Mouse (Mus musculus) heart, postnatal 10 days (tissue): Measurements from ENCODE around the gene Ntm. TPM values are rescaled to one million over a fixed set of nuclear protein-coding genes. Genes with fewer than 3 reads are reported as not detected.

ENCODE experiments used
- DNase-seq, 2 experiments: peaks; one replicate each; pipeline ENCODE4 v3.0.0; 2021
- intact Hi-C: fragments of 180-260 bp; cut with DNase I; formaldehyde crosslinking; loops from one replicate; pipeline ENCODE4 v1.15.1; 2025
- total RNA-seq, 2 experiments: library from RNA; stranded (reverse); gene quantifications; 2 replicates each; pipeline ENCODE4 v1.2.3; 2021

Ntm gene
- total RNA-seq, 2 experiments from 2014 or later = 6.9 to 7.4 TPM

- no peak for DNase-seq
- intact Hi-C loops = loop anchor here (10.0 kb wide), 1 partner anchor 943 kb away; no protein-coding TSS in a partner anchor
These were observed 754.8 kb downstream of the Ntm start for GRCm38 (mm10) chr9:29208142-29208541.

DNA sequence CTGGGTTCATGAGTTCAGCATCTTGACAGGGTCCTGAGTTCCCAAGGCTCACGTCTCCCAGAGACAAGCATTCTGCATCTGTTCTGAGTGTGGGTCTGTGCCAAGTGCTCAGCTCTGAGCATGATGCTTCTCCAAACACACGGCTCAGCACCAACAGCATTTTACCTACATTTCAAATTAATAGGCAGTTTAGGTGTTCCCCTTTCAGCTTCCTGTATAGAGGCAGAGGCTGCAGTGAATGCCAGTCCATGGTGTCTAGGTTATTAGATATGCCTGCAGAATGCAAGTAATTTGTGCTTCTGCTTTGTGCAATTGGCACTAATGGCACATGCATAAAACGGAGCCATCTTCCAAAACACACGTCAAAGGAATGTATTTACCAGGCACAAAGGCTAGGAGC lies 757.3 kb downstream of the Ntm start:
- DNase-seq = no peak
- intact Hi-C loops = loop anchor here (10.0 kb wide), 1 partner anchor 941 kb away; no protein-coding TSS in a partner anchor

DNA sequence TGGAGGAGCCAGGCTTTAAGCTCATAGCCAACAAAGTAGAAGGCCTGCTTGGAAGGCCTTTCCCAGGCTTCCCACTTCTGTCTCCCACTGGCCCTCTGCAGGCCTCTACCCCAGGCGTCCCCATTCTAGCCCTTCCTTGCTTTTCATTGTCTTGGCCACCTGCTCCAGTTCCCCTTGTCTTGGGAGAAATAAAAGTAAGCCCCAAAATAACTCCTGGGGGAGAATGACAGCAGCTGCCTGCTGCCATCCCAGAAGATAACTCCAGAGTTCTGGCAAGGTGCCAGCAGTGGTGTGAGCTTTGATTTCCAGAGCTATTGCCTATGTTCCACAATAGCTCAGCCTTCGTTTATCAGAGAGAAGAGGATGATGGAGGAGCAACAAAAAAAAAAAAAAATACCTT lies 760.7 kb downstream of the Ntm start:
- peak in 1 of 2 experiments; percentile 11 for DNase-seq
- intact Hi-C loops = loop anchor here (1.0 to 10.0 kb wide), 4 partner anchors 207 to 937 kb away; no protein-coding TSS in a partner anchor

- DNase-seq = peak; percentile 73 to 76
- intact Hi-C loops = loop anchor here (1.0 to 10.0 kb wide), 5 partner anchors 208 to 937 kb away; no protein-coding TSS in a partner anchor
These were observed 761.5 kb downstream of the Ntm start for GRCm38 (mm10) chr9:29201163-29202053.

DNA sequence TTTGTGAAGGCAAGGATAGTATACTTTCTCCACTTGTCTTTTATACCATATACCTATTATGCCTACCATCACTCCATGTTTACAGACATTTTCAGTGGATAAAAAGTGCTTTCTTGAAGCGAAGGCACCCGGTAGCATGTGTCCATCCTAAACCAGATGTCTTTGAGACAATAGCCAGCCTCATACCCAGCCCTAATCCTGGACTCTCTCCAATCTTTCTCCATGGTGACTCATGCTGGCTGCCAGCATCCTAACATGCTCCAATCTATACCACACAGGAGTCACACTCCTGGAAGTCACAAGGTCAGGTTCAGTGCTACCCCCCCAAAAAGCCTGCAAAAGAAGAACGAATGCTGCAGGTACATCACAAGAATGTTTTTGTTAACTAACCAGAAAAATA lies 765.9 kb downstream of the Ntm start:
- intact Hi-C loops = no loop called here
- no peak for DNase-seq

DNA sequence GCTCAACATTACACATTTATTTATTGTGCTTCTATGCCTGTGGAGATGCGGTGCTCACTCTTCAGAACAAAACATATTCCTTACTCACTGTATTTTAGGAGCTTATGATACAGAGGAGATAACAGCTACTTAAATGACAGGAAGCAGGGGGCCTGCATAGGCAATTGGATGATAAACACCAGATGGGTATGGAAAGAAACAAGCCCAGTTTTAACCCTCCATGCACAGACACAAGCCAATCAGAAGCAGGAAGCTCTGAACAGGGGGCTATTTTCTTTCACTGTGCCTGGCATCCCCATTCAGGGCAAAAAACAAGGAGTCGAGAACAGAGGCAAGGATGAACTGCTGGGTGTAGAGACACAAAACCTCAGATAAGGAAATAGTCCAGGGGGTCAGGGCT lies 768.7 kb downstream of the Ntm start:
- intact Hi-C loops = no loop called here
- DNase-seq = no peak

DNA sequence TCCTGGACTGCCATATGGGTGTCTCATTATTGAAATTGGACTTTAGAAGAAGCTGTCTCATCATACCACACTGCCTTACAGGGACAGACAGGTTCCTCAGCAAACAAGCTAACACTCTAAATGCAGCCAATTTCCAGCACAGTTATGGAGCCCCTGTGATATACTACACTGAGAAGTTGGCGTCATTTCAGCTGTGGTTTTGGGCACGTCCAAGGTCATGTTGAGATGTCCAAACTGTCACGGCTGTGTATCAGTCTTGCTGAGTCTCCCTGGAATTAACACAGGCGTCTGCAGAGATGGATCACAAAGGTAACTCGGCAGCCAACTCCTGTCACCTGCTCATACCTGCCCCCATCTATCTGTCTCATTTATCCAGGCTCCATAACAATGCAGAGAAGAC lies 779.9 kb downstream of the Ntm start:
- DNase-seq = no peak
- intact Hi-C loops = no loop called here

GRCm38 (mm10) chr9:29181661-29182060 lies 781.3 kb downstream of the Ntm start:
- DNase-seq = no peak
- intact Hi-C loops = no loop called here

DNA sequence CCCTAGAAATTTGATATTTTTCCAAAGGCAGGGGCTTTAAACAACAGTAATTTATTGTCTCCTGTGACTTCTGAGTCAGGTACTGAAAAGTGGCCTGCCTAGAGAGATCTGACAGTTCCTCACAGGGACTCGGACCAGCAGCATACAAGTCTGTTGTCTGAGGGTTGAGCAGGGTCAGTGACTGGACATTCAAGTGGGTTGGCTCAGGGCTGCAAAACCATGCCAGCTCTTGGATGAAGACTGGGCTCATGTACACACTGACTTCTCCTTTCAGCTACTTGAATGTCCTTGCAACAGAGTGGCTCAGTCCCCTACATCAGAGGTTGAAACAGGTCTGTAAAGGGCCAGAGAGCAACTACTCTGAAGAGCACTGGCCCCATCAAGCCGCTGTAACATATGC lies 797.2 kb downstream of the Ntm start:
- intact Hi-C loops = no loop called here
- DNase-seq = peak; percentile 8 to 13

DNA sequence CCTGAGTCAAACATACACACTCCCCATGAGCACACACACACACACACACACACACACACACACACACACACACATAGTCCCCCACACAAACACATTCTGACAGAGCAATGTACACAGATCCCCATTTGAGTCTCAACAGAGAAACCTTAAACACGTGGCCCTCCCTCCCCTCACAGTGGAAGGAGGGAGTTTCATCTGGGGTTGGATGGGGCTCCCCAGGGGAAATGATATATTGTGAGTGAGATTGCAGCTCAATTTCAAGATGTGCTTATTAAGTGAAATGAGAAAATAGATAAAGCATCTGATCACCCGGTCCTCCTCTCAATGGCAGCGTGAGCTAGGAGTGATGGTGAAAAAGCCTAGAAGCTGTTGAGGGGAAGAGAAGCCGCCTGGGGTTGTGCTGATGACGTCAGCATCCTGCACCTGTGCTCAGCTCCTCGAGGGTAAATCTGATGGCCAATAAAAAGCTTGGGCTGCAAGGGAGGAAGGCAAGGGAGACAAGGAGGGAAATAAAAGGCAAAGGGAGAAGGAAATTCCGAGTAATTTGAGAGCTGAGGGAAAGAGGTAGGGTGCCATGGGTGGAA lies 801.8 kb downstream of the Ntm start:
- intact Hi-C loops = no loop called here
- DNase-seq = no peak

GRCm38 (mm10) chr9:29145901-29146300 lies 817.0 kb downstream of the Ntm start:
- intact Hi-C loops = no loop called here
- DNase-seq = peak; percentile 62 to 78

- no peak for DNase-seq
- intact Hi-C loops = no loop called here
These were observed 826.9 kb downstream of the Ntm start for GRCm38 (mm10) chr9:29136039-29136438.

DNA sequence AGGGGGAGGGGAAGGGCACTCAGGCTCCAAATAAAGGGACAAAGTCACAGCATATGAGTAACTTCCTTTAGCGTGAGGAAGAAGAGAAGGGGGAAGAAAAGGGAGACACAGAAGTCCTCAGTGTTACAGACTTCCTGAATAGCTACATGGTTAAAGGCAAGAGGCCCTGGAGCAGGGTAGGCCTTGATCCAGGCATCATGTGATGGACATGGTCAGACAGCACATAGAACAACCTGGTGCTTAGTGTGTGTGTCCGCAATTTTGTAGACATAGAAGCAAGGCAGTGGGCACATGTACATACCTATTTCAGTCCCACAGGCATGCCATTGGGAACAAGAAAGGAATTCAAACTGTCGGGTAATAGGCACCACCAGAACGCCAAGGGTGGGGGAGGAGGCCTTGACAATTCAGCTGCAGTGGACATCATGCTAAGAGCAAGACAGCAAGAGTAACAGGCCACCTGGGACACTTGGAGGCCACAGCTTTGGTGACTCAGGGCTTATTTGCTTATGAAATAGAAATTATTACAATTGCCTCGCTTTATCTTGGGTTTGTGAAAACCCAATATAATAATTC lies 832.1 kb downstream of the Ntm start:
- intact Hi-C loops = no loop called here
- no peak for DNase-seq

- DNase-seq = no peak
- intact Hi-C loops = no loop called here
These were observed 832.6 kb downstream of the Ntm start for GRCm38 (mm10) chr9:29130316-29130715.

- intact Hi-C loops = no loop called here
- no peak for DNase-seq
These were observed 834.5 kb downstream of the Ntm start for GRCm38 (mm10) chr9:29128416-29128815.

DNA sequence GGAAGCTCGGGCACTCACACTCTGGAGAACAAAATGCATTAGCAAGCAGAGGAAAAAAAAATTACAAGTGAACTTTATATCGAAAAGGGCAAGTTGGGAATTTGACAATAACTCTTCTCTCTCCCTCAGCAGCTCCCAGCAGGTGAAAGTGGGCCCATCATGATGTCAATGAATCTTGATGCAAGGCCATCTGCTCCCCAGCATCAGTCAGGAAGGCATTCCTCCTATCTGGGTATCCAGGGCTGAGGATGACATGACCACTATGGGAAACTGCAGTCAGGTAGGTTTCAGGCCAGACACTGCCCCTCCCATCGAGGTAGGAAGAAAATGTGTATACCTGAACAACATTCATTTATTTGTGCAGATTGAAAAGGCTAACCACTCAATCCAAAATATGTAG lies 838.5 kb downstream of the Ntm start:
- intact Hi-C loops = no loop called here
- DNase-seq = no peak

- intact Hi-C loops = no loop called here
- DNase-seq = no peak
These were observed 839.1 kb downstream of the Ntm start for GRCm38 (mm10) chr9:29123828-29124227.

- no peak for DNase-seq
- intact Hi-C loops = no loop called here
These were observed 845.3 kb downstream of the Ntm start for GRCm38 (mm10) chr9:29117561-29118112.

DNA sequence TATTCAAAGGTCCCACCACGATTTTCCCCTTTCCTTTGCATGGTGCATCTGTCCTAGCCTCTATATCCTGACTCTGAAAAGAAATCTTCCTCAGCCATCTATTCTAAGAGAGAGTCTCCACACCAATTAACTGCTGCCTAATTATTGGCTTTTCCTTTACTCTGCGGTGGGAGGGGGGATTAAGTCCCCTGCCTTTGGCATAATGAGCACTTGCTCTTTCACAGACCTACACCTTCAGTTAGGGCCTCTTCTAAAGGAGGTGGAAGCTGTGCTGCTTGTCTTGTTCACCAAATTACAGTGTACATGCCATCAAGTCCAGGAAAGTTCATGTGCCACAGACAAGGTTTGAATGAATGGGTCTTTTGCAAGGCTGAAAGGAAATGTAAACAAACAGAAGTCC lies 847.6 kb downstream of the Ntm start:
- no peak for DNase-seq
- intact Hi-C loops = no loop called here

- intact Hi-C loops = no loop called here
- no peak for DNase-seq
These were observed 856.2 kb downstream of the Ntm start for GRCm38 (mm10) chr9:29106771-29107170.

DNA sequence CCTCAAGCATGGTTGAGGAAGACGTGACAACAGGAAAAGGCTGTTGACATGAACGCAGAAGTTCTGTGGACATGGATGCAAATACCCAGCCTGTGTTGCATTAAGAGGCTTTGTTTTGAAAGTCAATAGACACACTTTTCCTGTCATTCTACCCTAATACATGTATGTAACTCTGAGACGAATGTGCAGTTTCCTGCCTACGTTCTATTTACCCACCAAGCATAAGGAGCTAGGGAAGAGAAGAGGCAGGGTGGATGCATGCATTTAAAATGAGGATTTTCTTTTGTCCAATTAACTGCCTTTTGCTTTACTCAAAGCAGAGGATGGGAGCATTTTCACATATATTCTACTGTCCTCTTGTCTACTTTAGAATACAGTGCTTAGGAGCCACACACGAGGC lies 858.5 kb downstream of the Ntm start:
- intact Hi-C loops = no loop called here
- no peak for DNase-seq
